Mouse (Mus musculus) MEL (cell line): ENCODE measurements around the gene Tmem80.

Source experiments
- CHD2 ChIP-seq: IDR thresholded peaks from 2 replicates; pipeline ENCODE4 v1.6.1; 2011; ENCODE audit warnings: low read length, improper control_type of control experiment
- CTCF ChIP-seq, 3 experiments: IDR thresholded peaks in 2 of 3; conservative IDR thresholded peaks in 1 of 3; 2 replicates each; pipeline ENCODE4 v1.5.1; 2011 to 2012; ENCODE audit warnings: low read length in 3 of 3, low read depth in 2 of 3, mild to moderate bottlenecking in 2 of 3, improper control_type of control experiment in 1 of 3, inconsistent platforms in 1 of 3, mixed read lengths in 1 of 3, moderate library complexity in 1 of 3; ENCODE audit not compliant: control insufficient read depth in 1 of 3, insufficient read depth in 1 of 3, poor library complexity in 1 of 3, severe bottlenecking in 1 of 3
- GATA1 ChIP-seq: IDR thresholded peaks from 2 replicates; pipeline ENCODE4 v1.6.1; 2011; ENCODE audit warnings: low read depth, low read length, improper control_type of control experiment
- HCFC1 ChIP-seq: IDR thresholded peaks from 2 replicates; pipeline ENCODE4 v1.6.1; 2012; ENCODE audit warnings: low read depth, mild to moderate bottlenecking, inconsistent platforms, low read length, improper control_type of control experiment, moderate library complexity
- JUND ChIP-seq: IDR thresholded peaks from 2 replicates; pipeline ENCODE4 v1.6.1; 2011; ENCODE audit warnings: low read depth, mild to moderate bottlenecking, improper control_type of control experiment, low read length
- MEF2A ChIP-seq: IDR thresholded peaks from 2 replicates; pipeline ENCODE4 v1.6.1; 2014; ENCODE audit warnings: low read depth, mild to moderate bottlenecking, inconsistent platforms, low read length, improper control_type of control experiment; ENCODE audit not compliant: poor library complexity, insufficient replicate concordance, severe bottlenecking; ENCODE audit errors: extremely low read depth
- POLR2A ChIP-seq, 2 experiments: IDR thresholded peaks; 2 replicates each; pipeline ENCODE4 v1.6.1; 2011 to 2012; ENCODE audit warnings: low read length in 2 of 2, mild to moderate bottlenecking in 2 of 2, control low read depth in 1 of 2, improper control_type of control experiment in 1 of 2, low read depth in 1 of 2, moderate library complexity in 1 of 2; ENCODE audit not compliant: control insufficient read depth in 1 of 2, insufficient read depth in 1 of 2, poor library complexity in 1 of 2
- RCOR1 ChIP-seq: IDR thresholded peaks from 2 replicates; pipeline ENCODE4 v1.6.1; 2012; ENCODE audit warnings: low read depth, mild to moderate bottlenecking, inconsistent platforms, low read length, improper control_type of control experiment
- SMC3 ChIP-seq: IDR thresholded peaks from 2 replicates; pipeline ENCODE4 v1.6.1; 2011; ENCODE audit warnings: low read depth, low read length, improper control_type of control experiment
- USF1 ChIP-seq: IDR thresholded peaks from 2 replicates; pipeline ENCODE4 v1.6.1; 2014; ENCODE audit warnings: low read depth, mild to moderate bottlenecking, inconsistent platforms, low read length, improper control_type of control experiment, moderate library complexity

GRCm38 (mm10) chr7:141337716-141338416 is 10.3 kb downstream of the Tmem80 start:
- TF ChIP-seq CHD2: no peak
- no peak for TF ChIP-seq USF1
- TF ChIP-seq SMC3: no peak
- no peak for TF ChIP-seq GATA1
- no peak for TF ChIP-seq CTCF (IDR thresholded peaks at IDR 0.05 in 2 of 3, conservative IDR thresholded peaks at IDR 0.05 in 1 of 3; ENCODE audit: control insufficient read depth in 1 of 3, insufficient read depth in 1 of 3, low read depth in 2 of 3, low read length in 3 of 3, poor library complexity in 1 of 3, severe bottlenecking in 1 of 3)
- TF ChIP-seq MEF2A: no peak
- no peak for TF ChIP-seq POLR2A (IDR thresholded peaks at IDR 0.05; ENCODE audit: control insufficient read depth in 1 of 2, insufficient read depth in 1 of 2, low read depth in 1 of 2, low read length in 2 of 2, poor library complexity in 1 of 2)
- TF ChIP-seq RCOR1: no peak
- no peak for TF ChIP-seq HCFC1
- no peak for TF ChIP-seq JUND
